Mouse (Mus musculus): ENCODE results near the gene Klhl4.

The Klhl4 gene

DNA sequence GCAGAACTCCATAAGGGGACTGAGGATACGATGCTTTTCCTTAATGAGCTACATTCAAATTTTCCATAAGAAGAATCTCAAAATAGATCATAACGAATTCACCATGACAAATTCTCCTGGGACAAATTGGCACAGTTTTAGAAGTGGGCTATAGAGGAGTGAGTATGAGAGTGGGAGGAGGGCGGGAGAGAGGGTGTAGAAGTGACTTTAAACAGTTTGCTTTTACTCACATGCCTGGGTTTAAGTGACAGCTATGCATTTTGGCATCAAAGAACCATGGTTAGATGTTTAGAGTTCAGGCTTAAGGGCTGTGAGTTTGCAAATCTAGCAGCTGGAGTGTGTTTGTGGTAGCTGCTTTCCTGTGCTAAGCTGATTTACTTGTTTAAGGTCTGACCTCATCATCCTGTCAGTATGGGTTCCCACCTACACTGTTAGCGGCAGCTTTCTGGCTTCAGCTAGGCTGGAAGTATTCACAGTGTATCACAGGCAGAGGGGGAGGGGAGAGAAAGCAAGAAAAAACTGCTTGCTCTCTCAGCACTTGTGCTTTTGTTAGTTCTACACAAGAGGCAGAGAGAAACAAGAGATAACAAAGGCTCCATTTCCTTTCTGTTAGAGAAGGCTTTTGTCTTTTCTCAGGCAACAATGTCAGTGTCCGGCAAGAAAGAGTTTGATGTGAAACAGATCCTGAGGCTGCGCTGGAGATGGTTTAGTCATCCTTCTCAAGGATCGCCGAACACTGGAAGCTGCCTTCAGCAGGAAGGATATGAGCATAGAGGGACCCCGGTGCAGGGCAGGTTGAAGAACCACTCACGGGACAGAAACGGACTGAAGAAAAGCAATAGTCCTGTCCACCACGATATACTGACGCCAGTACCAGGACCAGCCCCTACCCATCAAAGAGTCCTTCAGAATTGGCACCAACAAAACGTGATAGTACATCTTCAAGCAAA, at the start of gene Klhl4:
Klhl4 (plus strand) TSS at position 552 of the 950 bp plus-strand sequence.
- DNase-seq (ENCODE audit: low read depth, low spot score) = peak; percentile 66

GRCm38 (mm10) chrX:114484153-114484552, 10.0 kb downstream of the Klhl4 start:
- DNase-seq (ENCODE audit: low read depth, low spot score) = no peak

DNA sequence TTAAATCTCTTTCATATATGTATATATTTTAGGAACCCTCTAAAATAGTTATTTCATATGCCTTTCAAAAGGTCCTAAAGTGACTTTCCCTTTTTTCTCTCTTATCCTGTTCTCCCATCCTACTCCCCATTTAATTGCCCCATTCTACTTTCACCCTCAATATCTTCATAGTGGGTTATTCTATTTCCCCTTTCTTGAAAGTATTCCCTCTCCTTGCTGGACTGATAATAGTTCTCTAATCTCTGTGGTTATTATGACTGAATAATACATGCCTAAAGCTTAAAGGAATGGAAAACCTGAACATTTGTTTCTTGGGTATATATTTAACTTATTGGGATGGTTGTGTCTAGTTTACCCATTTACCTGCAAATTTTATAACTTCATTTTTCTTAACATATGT, 12.6 kb downstream of the Klhl4 start:
- no peak for DNase-seq (ENCODE audit: low read depth, low spot score)

- DNase-seq (ENCODE audit: low read depth, low spot score) = peak; percentile 21
These were observed 84.0 kb downstream of the Klhl4 start for GRCm38 (mm10) chrX:114558141-114558540.

GRCm38 (mm10) chrX:114582311-114582710, 108.2 kb downstream of the Klhl4 start:
- no peak for DNase-seq (ENCODE audit: low read depth, low spot score)
